Mouse (Mus musculus) embryonic facial prominence, embryonic 12.5 days (tissue): ENCODE data around the gene Gm3417. TPM values are rescaled to one million over a fixed set of nuclear protein-coding genes. Genes with fewer than 3 reads are reported as not detected.
A peak's percentile ranks its signal among the peaks of the same experiment; 100 is the strongest.
"Not testable (repeated sequence)": the region's sequence is repeated elsewhere in the genome, so short reads cannot be mapped to it uniquely, and the experiment has no call there.

ENCODE experiments used
- ATAC-seq: fragments of 200-750 bp; cut with Nextera tagmentation; 2 replicates; pipeline ENCODE4 v1.8.0; 2017; ENCODE audit not compliant: insufficient number of reproducible peaks, insufficient read depth, low FRiP score, low TSS enrichment
- H3K27ac ChIP-seq: fragments of 300-500 bp; sonication (generic); 2 replicates; pipeline ENCODE4 v1.5.1; 2016; ENCODE audit warnings: mild to moderate bottlenecking
- H3K27me3 ChIP-seq: fragments of 300-500 bp; sonication (generic); 2 replicates; pipeline ENCODE4 v1.6.1; 2016; ENCODE audit warnings: mild to moderate bottlenecking, moderate library complexity
- H3K36me3 ChIP-seq: fragments of 300-500 bp; sonication (generic); 2 replicates; pipeline ENCODE4 v1.6.1; 2016; ENCODE audit warnings: mild to moderate bottlenecking
- H3K4me1 ChIP-seq: fragments of 300-500 bp; sonication (generic); 2 replicates; pipeline ENCODE4 v1.6.1; 2016
- H3K4me2 ChIP-seq: fragments of 300-500 bp; sonication (generic); replicated peaks from 2 replicates; pipeline ENCODE4 v1.6.1; 2016; ENCODE audit warnings: mild to moderate bottlenecking, moderate library complexity
- H3K4me3 ChIP-seq: fragments of 300-500 bp; sonication (generic); 2 replicates; pipeline ENCODE4 v1.5.1; 2016; ENCODE audit warnings: mild to moderate bottlenecking
- H3K9ac ChIP-seq: fragments of 300-500 bp; sonication (generic); 2 replicates; pipeline ENCODE4 v1.6.1; 2016; ENCODE audit warnings: mild to moderate bottlenecking, moderate library complexity
- H3K9me3 ChIP-seq: fragments of 300-500 bp; sonication (generic); 2 replicates; pipeline ENCODE4 v1.6.1; 2016; ENCODE audit warnings: mild to moderate bottlenecking, moderate library complexity
- WGBS: fragments of 180-500 bp; shearing (Covaris S2); methylation state at CpG from one replicate; pipeline ENCODE4 v1.1.7; 2016; 5-methylcytosine and 5-hydroxymethylcytosine counted together
- polyA plus RNA-seq: library from polyadenylated mRNA; unstranded; fragments of >200 nt; fragmentation: Nextera tagmentation; extraction: Ambion mirVana; gene quantifications from 2 replicates; pipeline ENCODE4 v1.2.1, GENCODE M21; 2016

Gene Gm3417
- polyA plus RNA-seq = not detected in 2 replicates

- peak; percentile 96 for ATAC-seq
- H3K36me3 ChIP-seq, H3K4me2 ChIP-seq, H3K27me3 ChIP-seq, H3K4me1 ChIP-seq, H3K9ac ChIP-seq, H3K4me3 ChIP-seq, H3K9me3 ChIP-seq, H3K27ac ChIP-seq: not testable (repeated sequence)
- no CpG with 5 or more reads among the region's 60 CpGs for WGBS
Observed at GRCm38 (mm10) chr17:14978362-14979038, at the start of gene Gm3417, which contains the start of gene 9030025P20Rik. Gene Gm3417, minus strand, starts transcription at chr17:14978790. Gene 9030025P20Rik, plus strand, starts transcription at chr17:14978468.

- no CpG with 5 or more reads among the region's 6 CpGs for WGBS
- H3K4me3 ChIP-seq, H3K27ac ChIP-seq, H3K27me3 ChIP-seq, H3K36me3 ChIP-seq, H3K4me1 ChIP-seq, ATAC-seq, H3K9ac ChIP-seq, H3K9me3 ChIP-seq, H3K4me2 ChIP-seq: not testable (repeated sequence)
Observed at GRCm38 (mm10) chr17:15025513-15025912, 46.9 kb upstream of the Gm3417 start.

GRCm38 (mm10) chr17:15024502-15025193 is 46.1 kb upstream of the Gm3417 start:
- peak; percentile 90 for ATAC-seq
- not testable (repeated sequence) for H3K36me3 ChIP-seq
- no CpG with 5 or more reads among the region's 48 CpGs for WGBS

GRCm38 (mm10) chr17:15023878-15024492 is 45.4 kb upstream of the Gm3417 start:
- not testable (repeated sequence) for H3K9ac ChIP-seq, H3K9me3 ChIP-seq, H3K36me3 ChIP-seq, H3K4me2 ChIP-seq, H3K4me1 ChIP-seq, H3K27ac ChIP-seq, H3K4me3 ChIP-seq, H3K27me3 ChIP-seq
- WGBS = no CpG with 5 or more reads among the region's 97 CpGs
- peak; percentile 68 for ATAC-seq

More at GRCm38 (mm10) chr17:15024502-15025193, 46.1 kb upstream of the Gm3417 start:
- H3K9ac ChIP-seq, H3K4me3 ChIP-seq, H3K9me3 ChIP-seq, H3K4me2 ChIP-seq, H3K4me1 ChIP-seq, H3K27me3 ChIP-seq, H3K27ac ChIP-seq: not testable (repeated sequence)

GRCm38 (mm10) chr17:15021503-15022220 is 43.1 kb upstream of the Gm3417 start:
- H3K27ac ChIP-seq, H3K36me3 ChIP-seq, H3K4me3 ChIP-seq, H3K27me3 ChIP-seq, H3K9me3 ChIP-seq, H3K9ac ChIP-seq, H3K4me1 ChIP-seq, H3K4me2 ChIP-seq, ATAC-seq: not testable (repeated sequence)
- 78% methylated on average over 3 of the region's 3 CpGs for WGBS

- not testable (repeated sequence) for H3K27me3 ChIP-seq, H3K4me2 ChIP-seq, H3K9ac ChIP-seq, H3K4me1 ChIP-seq, H3K36me3 ChIP-seq, H3K9me3 ChIP-seq, H3K27ac ChIP-seq, H3K4me3 ChIP-seq
- ATAC-seq = peak; percentile 94
- no CpG with 5 or more reads among the region's 60 CpGs for WGBS
Observed at GRCm38 (mm10) chr17:15009706-15010413, 31.3 kb upstream of the Gm3417 start, which contains the start of gene Gm3435. Gene Gm3435, plus strand, starts transcription at chr17:15010176.

GRCm38 (mm10) chr17:15009088-15009487 is 30.5 kb upstream of the Gm3417 start:
- H3K4me1 ChIP-seq, H3K36me3 ChIP-seq, H3K9ac ChIP-seq, H3K27ac ChIP-seq, H3K4me3 ChIP-seq, H3K9me3 ChIP-seq, H3K4me2 ChIP-seq, H3K27me3 ChIP-seq, ATAC-seq: not testable (repeated sequence)
- no CpG with 5 or more reads among the region's 3 CpGs for WGBS

GRCm38 (mm10) chr17:15000047-15000446 is 21.5 kb upstream of the Gm3417 start:
- WGBS = no CpG with 5 or more reads among the region's 4 CpGs
- not testable (repeated sequence) for H3K9me3 ChIP-seq, H3K27me3 ChIP-seq, H3K36me3 ChIP-seq, H3K9ac ChIP-seq, ATAC-seq, H3K27ac ChIP-seq, H3K4me2 ChIP-seq, H3K4me3 ChIP-seq, H3K4me1 ChIP-seq

GRCm38 (mm10) chr17:14994140-14994539 is 15.6 kb upstream of the Gm3417 start:
- not testable (repeated sequence) for H3K27me3 ChIP-seq, H3K4me2 ChIP-seq, H3K9ac ChIP-seq, H3K36me3 ChIP-seq, H3K27ac ChIP-seq, H3K9me3 ChIP-seq, H3K4me1 ChIP-seq, H3K4me3 ChIP-seq, ATAC-seq
- no CpG with 5 or more reads among the region's 5 CpGs for WGBS

- H3K27me3 ChIP-seq, H3K9ac ChIP-seq, H3K27ac ChIP-seq, H3K4me1 ChIP-seq, H3K9me3 ChIP-seq, H3K4me2 ChIP-seq, H3K4me3 ChIP-seq, H3K36me3 ChIP-seq: not testable (repeated sequence)
- WGBS = no CpG with 5 or more reads among the region's 47 CpGs
- peak; percentile 89 for ATAC-seq
Observed at GRCm38 (mm10) chr17:14993139-14993832, 14.7 kb upstream of the Gm3417 start.
